Mouse (Mus musculus) monocyte, adult 5-6 weeks (primary cell): ENCODE data around the gene Prelid3b. TPM values are rescaled to one million over a fixed set of nuclear protein-coding genes. Genes with fewer than 3 reads are reported as not detected.

Experiments
- ATAC-seq: fragments of 153-309, 156-312 bp; replicated peaks from 2 replicates; pipeline ENCODE4 v1.8.0; 2017; ENCODE audit warnings: mild to moderate bottlenecking; ENCODE audit not compliant: low TSS enrichment, insufficient number of reproducible peaks, severe bottlenecking, poor library complexity, low FRiP score
- total RNA-seq: library from RNA; stranded (forward); fragments of 200-1000, 200-491, 200-594 nt; gene quantifications from 3 replicates; pipeline ENCODE4 v1.2.3, GENCODE M21; 2017

Gene Prelid3b
- total RNA-seq, 1 experiment from 2014 or later = 190 TPM

DNA sequence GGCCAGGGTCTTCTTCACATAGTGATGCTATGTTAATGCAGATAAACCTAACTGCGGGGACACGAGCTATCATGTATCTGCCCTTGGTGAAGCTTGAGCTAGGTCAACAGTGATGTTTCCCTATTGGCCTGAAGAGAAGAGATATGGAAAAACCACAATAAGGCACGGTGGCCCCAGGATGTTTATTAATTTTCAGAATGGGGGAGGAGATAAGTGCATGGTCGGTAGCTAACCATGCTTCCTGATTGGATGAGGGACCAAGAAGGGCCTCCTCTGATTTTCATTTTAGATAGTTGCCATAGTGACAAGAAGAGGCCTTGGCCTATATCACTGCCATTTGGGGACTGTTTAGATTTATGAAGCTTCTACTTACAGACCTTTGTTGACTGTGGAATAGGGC, 2.5 kb downstream of the Prelid3b start:
- ATAC-seq = no peak

DNA sequence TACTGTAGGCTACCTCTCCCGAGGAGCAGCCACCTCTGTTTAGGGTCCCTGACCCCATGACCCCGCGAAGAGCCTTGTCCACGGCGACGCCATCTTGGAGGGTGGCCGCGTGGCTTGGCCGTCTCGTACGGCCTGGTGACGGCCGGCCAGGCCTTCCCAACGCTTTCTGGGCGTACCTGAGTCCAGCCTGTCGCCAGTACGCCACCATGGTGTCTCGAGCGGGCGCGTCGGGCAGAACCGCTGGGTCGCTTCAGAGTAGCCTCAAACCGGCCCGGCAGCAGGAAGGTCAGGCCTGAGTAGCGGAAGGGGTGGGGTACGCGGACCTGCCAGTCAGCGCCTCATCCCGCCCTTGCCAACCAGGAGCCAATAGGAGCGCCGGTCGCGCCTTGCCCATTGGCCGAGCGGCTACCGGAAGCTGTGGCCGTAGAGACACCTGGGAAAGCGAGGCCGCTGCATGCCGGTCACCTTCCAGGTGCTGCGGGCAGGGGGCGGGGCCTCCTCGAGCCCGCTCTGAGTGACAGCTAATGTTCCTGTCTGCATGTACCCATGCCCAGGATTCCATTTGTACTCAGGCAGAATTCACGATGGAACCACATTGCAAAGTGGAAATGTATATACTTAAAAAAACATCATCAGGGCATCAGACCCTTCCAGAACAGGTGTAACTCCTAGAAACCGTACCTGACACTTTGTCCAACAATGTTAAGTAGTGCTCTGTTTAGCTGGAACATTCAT, 8.9 kb downstream of the Prelid3b start, which contains the start of gene Atp5e:
Gene Atp5e (minus strand): TSS at position 317 of the 735 bp plus-strand sequence.
- ATAC-seq = peak; percentile 98

DNA sequence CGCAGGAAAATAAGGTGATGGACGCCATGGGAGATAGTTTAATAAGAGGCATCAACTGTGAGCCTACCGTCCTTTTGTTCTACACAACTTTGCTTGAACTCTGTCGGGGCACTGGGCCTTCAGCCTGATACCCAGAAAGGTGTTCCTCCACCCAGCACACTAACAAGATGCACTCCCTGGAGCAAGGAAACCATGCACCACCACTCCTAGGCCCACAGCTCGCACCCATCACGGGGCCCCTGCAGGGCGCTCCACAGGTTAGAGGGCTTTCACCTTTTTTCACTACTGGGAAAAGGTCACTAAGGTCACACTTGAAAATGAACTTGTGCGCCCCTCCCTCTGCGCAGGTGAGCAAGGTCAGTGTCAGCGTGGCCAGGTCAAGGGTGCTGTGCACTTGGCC, 9.5 kb downstream of the Prelid3b start:
- ATAC-seq = no peak

DNA sequence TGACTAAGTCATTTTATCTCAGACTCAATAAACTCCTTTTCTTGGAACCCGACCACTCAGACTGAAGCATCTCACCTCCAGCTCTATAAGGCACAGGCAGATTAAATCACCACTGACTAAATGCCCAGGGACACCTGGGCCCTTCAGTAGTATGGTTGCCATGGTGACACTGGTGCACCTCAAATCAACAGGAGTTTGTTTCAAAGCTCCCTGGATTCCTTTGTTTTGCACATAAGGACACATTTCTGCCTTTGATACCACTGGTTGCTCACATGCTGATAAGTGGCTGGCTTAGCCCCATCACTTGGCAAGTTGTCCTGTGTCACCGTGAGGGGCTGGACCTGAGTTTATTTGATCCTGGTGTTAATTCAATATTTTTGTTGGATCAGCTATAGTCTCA, 13.5 kb downstream of the Prelid3b start:
- ATAC-seq = no peak

DNA sequence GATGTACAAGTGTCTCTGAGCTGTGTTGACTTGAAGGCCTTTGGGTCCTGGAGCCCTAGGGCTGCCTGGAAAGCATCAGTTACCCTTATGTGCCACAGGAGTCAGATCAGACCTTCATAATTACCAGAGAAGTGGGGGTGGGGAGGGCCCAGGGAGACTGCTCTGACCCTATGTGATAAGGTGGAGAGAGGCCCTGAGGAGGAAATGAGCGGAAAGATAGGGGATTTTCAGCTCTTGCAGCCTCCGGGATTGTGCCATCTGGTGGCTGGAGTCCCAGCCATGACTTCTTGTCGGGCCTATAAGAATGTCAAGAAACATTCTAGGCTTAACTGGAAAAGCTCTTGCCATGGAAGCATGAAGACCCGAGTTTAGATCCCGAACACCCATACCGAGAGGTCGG, 19.2 kb downstream of the Prelid3b start:
- ATAC-seq = 0 out of 2 replicates have a peak, but pooled peaks have one; percentile 22

DNA sequence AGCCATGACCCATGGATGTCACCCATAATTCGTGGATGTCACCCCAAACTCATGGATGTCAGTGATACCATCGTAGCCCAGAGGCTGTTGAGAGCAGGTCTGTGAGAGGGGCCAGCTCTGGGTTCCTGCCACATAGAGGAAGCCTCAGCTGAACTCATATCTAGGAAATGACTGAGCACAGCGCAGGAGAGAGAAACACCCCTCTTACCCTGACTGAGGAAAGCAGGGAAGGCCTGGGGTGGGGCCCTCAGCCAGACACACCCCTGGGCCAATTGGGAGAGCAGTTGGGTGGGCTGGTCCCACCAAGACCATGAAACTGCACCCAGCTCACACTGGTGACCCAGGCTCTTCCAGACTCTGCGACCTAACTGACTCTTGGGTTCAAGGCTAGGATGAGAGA, 22.5 kb downstream of the Prelid3b start, which contains the start of gene Tubb1:
Gene Tubb1 (plus strand): TSS at position 343 of the 400 bp plus-strand sequence.
- ATAC-seq = no peak

DNA sequence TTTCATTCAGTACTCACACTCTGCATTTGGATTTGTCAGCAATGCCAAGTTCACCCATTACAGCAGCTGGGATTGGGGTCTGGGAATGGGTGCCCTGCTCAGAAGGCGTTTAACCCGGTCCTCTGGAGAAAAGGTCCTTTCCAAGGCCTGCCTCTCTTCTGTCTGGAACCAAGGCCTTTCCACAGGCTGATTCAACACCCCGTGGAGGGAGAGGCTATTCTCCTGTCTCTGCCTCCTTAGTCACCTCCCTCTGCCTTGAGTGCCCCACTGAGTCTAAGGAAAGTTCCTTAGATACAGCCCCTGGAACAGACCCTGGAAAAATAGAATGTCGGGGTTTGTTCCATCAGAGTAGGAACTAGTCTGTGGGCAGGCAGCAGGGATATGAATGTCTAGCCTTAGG, 24.5 kb downstream of the Prelid3b start:
- ATAC-seq = no peak

DNA sequence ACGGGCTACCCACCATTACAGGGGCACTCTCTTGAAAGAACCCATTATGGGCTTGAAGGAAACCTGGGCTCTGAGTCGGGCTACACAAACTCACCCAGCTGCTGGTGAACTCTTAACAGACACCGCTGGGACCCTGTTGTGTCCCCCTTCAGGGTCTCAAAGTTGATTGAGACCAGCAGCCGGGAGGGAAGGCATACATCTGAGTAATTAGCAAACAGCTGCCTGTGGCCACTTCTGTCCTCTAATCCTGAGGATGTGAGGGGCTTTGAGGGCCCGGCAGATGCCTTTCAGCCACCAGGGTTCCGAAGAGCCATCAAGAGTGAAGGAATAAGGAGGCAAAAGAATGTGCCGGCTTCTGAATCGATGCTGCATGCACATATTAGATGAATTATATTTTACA, 26.0 kb downstream of the Prelid3b start:
- no peak for ATAC-seq

DNA sequence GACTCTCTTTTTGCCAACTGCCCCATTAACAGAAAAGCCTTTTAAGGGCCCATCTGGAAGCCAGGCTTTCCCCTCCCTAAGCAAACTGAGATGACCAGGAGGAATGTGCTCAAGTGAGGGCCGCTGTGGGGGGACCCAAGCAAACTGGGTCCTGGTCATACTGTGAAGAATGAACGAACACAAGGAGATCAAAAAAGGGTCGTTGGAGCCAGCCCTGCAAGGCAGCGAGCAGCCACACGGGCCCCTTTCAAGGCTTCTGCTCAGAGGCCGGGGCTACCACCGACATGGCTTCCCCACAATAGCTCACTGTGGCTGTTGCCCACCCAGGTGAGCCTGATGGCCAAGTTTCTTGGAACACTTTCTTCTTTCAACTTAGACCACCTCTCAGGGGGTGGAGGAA, 26.4 kb downstream of the Prelid3b start:
- no peak for ATAC-seq

DNA sequence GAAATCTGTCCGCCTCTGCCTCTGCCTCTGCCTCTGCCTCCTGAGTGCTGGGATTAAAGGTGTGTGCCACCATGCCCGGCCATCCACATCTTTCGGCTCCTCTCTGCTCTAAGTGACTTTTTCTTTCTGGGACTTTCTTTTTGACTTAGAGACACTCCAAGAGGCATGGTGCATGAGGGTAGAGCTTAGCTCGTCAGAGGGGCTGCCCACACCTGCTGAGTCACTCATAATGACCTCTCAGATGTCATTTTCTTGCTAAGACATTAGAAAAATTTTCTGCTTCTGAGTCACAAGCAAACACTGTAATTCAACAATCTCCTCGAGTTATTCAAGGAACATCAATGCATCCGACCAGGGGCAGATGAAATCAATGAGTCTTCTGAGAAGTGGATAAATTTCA, 27.9 kb downstream of the Prelid3b start:
- no peak for ATAC-seq

DNA sequence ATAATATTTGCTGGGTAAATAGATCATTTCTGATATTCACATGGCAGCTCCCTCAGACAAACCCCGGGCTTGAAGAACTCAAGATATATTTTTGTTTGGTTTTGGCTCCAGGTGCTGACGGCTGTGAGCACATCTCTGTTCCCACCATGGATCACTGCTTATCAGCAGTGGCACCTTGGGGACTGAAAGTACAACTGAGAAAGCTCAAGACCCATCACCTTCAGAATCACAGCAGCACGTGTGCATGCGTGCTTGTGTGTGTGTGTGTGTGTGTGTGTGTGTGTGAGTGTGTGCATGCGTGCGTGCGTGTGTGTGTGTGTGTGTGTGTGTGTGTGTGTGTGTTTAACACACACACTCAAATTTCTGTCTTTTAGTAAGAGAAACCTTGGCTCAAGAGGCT, 28.5 kb downstream of the Prelid3b start:
- no peak for ATAC-seq

DNA sequence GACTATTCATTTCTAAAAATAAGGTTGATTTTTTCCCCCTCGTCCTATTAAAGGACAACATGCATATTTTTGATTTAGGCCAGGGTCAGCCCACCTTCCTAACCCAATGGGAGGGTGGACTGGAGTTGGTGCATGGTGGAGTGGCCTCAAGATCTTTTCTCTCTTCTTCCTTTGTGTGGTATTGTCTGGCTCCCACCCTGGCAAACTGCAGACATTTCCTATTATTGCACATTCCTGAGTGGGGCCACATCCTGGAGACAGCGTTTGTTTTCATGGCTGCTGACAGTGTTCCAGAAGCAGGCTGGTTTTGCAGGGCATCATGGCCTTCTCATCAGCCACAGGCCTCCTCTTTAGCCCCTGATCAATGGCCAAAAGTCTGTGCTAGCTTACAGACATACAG, 29.8 kb downstream of the Prelid3b start:
- no peak for ATAC-seq

DNA sequence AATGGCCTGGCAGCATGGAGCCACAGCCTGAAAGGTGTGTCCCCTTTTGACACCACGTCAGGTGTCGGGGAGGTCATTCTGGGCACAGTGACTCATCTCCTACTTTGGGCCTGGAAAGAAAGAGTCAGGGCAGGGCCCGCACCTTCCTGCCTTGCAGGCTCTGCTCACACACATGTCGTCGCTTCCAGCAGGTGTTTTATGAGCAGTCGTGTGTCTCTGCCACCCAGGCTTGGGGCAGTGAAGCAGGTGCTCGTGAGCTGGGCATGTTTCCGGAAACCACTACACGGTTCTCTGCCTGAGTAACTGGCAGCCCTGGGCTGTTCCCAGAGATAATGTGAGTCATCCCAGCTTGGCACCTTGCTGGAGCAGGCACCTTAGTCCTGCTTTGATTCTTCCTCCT, 30.4 kb downstream of the Prelid3b start:
- ATAC-seq = no peak

DNA sequence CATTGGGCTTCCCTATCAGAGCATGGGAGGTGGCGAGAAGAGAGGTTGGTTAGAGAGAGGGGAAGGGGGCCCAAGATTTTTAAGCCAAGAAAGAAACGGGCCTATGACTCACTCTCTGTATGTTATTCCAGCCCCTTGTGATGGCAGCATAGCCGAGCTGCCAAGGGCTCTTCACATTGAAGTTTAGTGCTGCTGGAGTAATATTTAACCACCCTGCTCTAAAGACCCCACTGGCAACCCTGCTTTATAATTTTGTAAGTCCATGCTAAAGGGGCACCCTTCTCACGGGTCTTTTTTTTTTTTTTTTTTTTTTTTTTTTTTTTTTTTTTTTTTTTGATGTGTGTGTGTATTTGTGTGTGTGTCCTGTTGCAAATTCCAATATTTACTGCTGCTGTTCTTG, 31.0 kb downstream of the Prelid3b start:
- ATAC-seq = no peak

DNA sequence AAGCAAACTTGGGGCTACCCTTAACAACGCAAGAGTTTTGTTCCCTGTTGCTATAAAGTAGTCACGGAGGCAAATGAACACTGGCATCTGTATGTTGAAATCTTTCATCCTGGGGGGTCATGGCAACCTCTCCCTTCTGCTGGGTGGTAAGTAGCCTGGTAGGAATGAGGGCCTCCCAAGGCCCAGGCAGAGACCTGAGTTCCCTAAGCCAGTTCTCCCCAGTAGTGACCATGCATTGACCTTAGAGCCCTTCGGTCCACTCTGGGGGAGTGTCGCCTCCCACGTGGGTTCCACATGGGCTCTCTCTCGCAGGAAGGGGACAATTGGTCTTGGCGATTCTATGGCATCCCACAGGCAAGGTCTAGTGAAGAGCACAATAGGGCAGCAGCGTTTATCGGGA, 32.9 kb downstream of the Prelid3b start:
- no peak for ATAC-seq

DNA sequence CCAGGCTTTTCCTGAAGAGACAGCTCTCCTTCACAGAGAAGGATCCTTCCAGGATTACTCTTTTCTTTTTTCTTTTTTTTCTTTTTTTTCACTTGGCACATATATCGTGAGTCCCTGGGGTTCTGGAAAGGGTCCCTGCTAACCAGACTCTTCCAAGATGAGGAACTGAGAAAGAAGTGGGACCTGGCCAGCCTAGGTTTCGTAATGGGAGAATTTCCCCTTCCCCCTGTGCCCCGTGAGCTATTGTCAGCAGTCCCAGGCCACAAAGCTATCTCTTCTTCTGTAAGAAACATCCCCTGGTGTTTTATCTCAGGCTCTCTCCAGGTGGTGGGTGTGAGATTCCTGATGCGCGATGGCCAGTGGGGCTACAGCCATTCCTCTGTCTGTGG, 33.4 kb downstream of the Prelid3b start:
- ATAC-seq = peak; percentile 14; the same call in 1 of the 2 replicates

DNA sequence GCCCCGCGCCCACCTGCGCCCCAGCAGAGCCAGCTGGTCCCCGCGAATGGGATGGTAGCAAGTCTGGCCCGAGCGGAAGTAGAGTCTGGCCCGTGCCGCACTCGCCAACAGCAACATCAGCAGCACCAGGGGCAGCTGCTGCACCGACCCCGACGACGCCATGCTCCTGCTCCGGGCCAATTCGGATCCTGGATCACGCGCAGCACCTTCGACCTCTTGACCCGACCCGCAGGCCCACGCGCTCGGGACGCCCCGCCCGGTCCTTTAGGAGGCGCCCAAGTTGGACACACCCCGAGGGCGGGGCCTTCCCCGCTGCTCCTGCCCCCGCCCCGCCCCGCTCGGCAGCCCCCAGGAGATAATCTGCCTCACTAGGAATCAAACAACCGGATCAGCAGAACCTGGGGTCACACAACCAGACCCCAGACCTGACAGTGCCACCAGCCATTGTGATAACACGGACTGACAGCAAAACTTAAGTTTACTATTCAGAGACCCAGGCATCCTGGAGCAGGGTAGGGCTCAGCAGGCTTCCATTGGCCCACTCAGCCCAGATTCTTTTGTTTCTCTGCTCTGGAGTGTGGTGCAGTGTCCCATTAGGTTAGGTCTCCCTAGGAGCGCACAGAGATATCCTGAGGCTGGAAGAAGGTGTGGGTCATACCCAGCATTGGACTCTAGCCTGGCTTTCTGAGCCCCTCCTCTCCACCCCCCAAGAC, 34.0 kb downstream of the Prelid3b start, which contains the start of gene Ctsz:
Gene Ctsz (minus strand): TSS at position 303 of the 713 bp plus-strand sequence.
- peak; percentile 22 for ATAC-seq

DNA sequence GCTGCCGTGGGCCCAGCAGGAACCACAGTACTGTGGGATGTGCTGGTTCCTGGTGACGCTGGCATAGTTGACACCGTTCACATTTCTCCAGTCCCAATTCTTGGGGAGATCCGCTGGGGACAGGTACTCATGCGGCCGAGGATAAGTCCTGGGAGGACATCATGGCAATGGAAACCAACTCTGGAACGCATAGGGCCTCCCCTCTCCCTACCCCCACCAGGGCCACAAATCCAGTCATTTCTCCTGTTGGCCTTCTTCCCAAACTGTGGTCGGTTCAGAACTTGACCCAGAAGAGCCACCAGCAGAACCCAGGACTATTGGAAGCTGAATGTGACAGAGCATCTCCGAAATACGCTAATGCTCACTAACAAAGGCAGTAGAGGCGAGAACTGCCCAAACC, 34.7 kb downstream of the Prelid3b start:
- no peak for ATAC-seq

DNA sequence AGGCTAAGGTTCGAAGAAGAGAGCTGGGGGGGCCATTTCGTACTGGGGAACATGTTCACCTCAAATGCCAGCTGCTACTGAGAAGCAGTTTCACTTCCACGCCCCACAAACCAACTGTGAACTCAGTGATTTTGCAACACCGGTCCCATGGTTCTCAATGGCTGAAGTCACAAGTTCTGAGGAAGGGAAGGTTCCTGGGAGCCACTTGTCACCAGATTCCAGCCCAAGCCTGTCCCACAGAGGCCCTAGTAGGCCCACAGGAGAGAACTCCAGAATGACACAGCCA, 35.2 kb downstream of the Prelid3b start:
- peak; percentile 56 for ATAC-seq
